8 mouse cellular contexts compared by ENCODE assay signal in the genomic region with DNA sequence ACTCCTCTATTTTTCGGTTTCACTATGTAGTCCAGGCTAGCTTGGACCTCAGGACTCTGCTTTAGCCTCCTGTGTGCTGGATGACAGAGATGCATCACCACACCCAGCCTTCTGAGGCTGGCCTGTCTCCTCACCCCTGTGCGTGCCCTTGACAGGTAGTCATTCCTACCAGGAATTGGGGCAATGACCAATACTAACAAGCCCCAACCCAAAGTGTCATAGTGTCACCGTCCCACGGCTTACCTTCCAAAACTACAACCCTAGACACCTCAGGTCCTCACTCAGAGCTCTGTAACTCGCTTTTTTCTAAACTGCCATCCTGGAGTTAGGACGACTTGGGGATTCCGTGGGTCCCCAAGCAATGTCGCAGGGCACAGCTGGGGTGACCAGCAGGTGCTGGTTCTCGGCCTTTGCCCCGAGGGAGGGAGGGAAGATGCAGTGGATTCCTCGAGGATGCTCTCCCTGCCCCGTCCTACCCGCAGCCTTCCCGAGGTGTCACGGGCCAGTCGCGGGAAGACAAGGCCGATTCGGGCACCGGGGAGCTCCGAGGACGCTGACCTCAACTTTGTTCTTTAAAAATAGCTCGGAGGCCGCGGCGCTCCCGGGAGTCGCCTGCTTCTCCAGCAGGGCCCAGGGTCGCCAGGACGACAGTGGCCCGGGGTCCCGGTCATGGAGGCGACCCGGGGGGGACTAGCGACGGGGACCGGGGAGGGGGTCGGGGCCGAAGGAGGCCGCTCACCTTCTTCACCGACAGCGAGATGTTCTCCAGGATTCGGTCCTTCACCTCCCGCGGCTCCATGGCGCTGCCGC. TPM values are rescaled to one million over a fixed set of nuclear protein-coding genes. Genes with fewer than 3 reads are reported as not detected.
DNase-seq lines count a peak whose midpoint lies in the region; ATAC-seq and TF ChIP-seq lines count a peak whose summit lies in the region.

No protein-coding gene starts in this region.

- peak overlapping the region; percentile 96 for H3K27ac ChIP-seq in gastrocnemius, adult 2 months
- H3K27ac ChIP-seq in intestine, embryonic 14.5 days (ENCODE audit: low read depth), result peak overlapping the region; percentile 57
- H3K27ac ChIP-seq in liver, embryonic 16.5 days (ENCODE audit: low read length), result no peak overlapping the region
- H3K27ac ChIP-seq in neural tube, embryonic 15.5 days (replicated peaks), result peak overlapping the region; percentile 85

- WGBS in intestine, embryonic 14.5 days, result 4% methylated on average over 40 of the region's 47 CpGs
- 5% methylated on average over 44 of the region's 47 CpGs for WGBS in liver, embryonic 16.5 days (ENCODE audit: insufficient replicate concordance)
- WGBS in neural tube, embryonic 15.5 days, result 3% methylated on average over 45 of the region's 47 CpGs

- peak; percentile 47 for DNase-seq in ovary, postnatal 36 days (ENCODE audit: low spot score)
- DNase-seq in ovary, postnatal 10 days (ENCODE audit: low spot score), result no peak
- peak; percentile 31 for DNase-seq in cerebellum, adult 8-10 months
- peak; percentile 74 for DNase-seq in gastrocnemius, adult 2 months
- DNase-seq in intestine, embryonic 14.5 days (ENCODE audit: low spot score), result peak; percentile 79
- no peak for DNase-seq in left cerebral cortex, postnatal 14 days (ENCODE audit: low spot score in 2 of 2)

- H3K36me3 ChIP-seq in intestine, embryonic 14.5 days (ENCODE audit: control insufficient read depth, insufficient read depth, low read length), result peaks cover 16% of the 10 kb centered on the region
- no peaks in the 10 kb centered on the region for H3K36me3 ChIP-seq in liver, embryonic 16.5 days (ENCODE audit: control insufficient read depth, insufficient read depth)
- H3K36me3 ChIP-seq in neural tube, embryonic 15.5 days, result peaks cover 9% of the 10 kb centered on the region; the same call in 1 of the 2 replicates

- no peaks in the 10 kb centered on the region for H3K9me3 ChIP-seq in intestine, embryonic 14.5 days (ENCODE audit: control insufficient read depth, low read length)
- H3K9me3 ChIP-seq in liver, embryonic 16.5 days (replicated peaks; ENCODE audit: control insufficient read depth, low read length), result no peaks in the 10 kb centered on the region
- no peaks in the 10 kb centered on the region for H3K9me3 ChIP-seq in neural tube, embryonic 15.5 days (replicated peaks)

- intact Hi-C loops in gastrocnemius, adult 2 months (cut with DNase I), result loop anchor here (5.0 kb wide), 1 partner anchor 124 kb away; no protein-coding TSS in a partner anchor
- intact Hi-C loops in left cerebral cortex, postnatal 14 days (cut with DNase I), result no loop called here

- ATAC-seq in intestine, embryonic 14.5 days (replicated peaks; ENCODE audit: low FRiP score, low TSS enrichment, low read depth), result peak; percentile 29; the same call in 1 of the 2 replicates
- ATAC-seq in liver, embryonic 16.5 days (ENCODE audit: low read depth), result peak; percentile 14; the same call in 1 of the 2 replicates
- peak; percentile 37; the same call in 1 of the 2 replicates for ATAC-seq in neural tube, embryonic 15.5 days (ENCODE audit: low FRiP score)

- TF ChIP-seq CTCF in gastrocnemius, adult 2 months (IDR thresholded peaks at IDR 0.05), result no peak

- peak overlapping the region; percentile 95 for H3K4me3 ChIP-seq in gastrocnemius, adult 2 months
- H3K4me3 ChIP-seq in intestine, embryonic 14.5 days (ENCODE audit: low read depth, low read length), result peak overlapping the region; percentile 89
- peak overlapping the region; percentile 83 for H3K4me3 ChIP-seq in liver, embryonic 16.5 days (ENCODE audit: low read depth, low read length)
- H3K4me3 ChIP-seq in neural tube, embryonic 15.5 days (replicated peaks), result peak overlapping the region; percentile 79

- H3K4me1 ChIP-seq in intestine, embryonic 14.5 days (replicated peaks; ENCODE audit: control insufficient read depth, insufficient read depth, low read length), result peaks cover 12% of the 10 kb centered on the region
- peaks cover 15% of the 10 kb centered on the region for H3K4me1 ChIP-seq in liver, embryonic 16.5 days (ENCODE audit: control insufficient read depth, low read depth, low read length)
- peaks cover 28% of the 10 kb centered on the region for H3K4me1 ChIP-seq in neural tube, embryonic 15.5 days

- H3K27me3 ChIP-seq in intestine, embryonic 14.5 days (replicated peaks; ENCODE audit: control insufficient read depth, insufficient read depth, low read length), result no peaks in the 10 kb centered on the region
- no peaks in the 10 kb centered on the region for H3K27me3 ChIP-seq in liver, embryonic 16.5 days (ENCODE audit: control insufficient read depth, insufficient read depth, low read depth, low read length)
- H3K27me3 ChIP-seq in neural tube, embryonic 15.5 days (replicated peaks), result no peaks in the 10 kb centered on the region

- peak overlapping the region; percentile 93 for H3K4me2 ChIP-seq in intestine, embryonic 14.5 days (ENCODE audit: low read length)
- peak overlapping the region; percentile 98 for H3K4me2 ChIP-seq in liver, embryonic 16.5 days (ENCODE audit: low read depth, low read length)
- peak overlapping the region; percentile 92 for H3K4me2 ChIP-seq in neural tube, embryonic 15.5 days

- H3K9ac ChIP-seq in intestine, embryonic 14.5 days (ENCODE audit: low read length), result peak overlapping the region; percentile 91
- H3K9ac ChIP-seq in liver, embryonic 16.5 days (ENCODE audit: low read depth, low read length), result peak overlapping the region; percentile 95
- H3K9ac ChIP-seq in neural tube, embryonic 15.5 days (replicated peaks), result peak overlapping the region; percentile 93

RNA-seq across cellular contexts. Expression of a gene that starts 1.4 kb away (rescaled TPM):
- 10 to 100 TPM; 32.9 to 34.7 TPM for total RNA-seq in gastrocnemius, adult 2 months (2021)
- 3.2 and 3.7 TPM in 2 replicates for polyA plus RNA-seq in intestine, embryonic 14.5 days (2014; fragmentation: Nextera tagmentation; extraction: Ambion mirVana)
- polyA plus RNA-seq in liver, embryonic 16.5 days (2015; fragmentation: Nextera tagmentation; extraction: Ambion mirVana), result 1.0 and 1.5 TPM in 2 replicates
- polyA plus RNA-seq in neural tube, embryonic 15.5 days (2015; fragmentation: Nextera tagmentation; extraction: Ambion mirVana), result 6.8 and 8.1 TPM in 2 replicates
- total RNA-seq in left cerebral cortex, postnatal 14 days (2021), result 10 to 100 TPM; 57.6 to 57.9 TPM

RNA-seq across cellular contexts. Expression of a gene that starts 22.1 kb away (rescaled TPM):
- total RNA-seq in gastrocnemius, adult 2 months (2021), result 1 to 10 TPM; 3.8 to 5.6 TPM
- polyA plus RNA-seq in intestine, embryonic 14.5 days (2014; fragmentation: Nextera tagmentation; extraction: Ambion mirVana), result 2.2 and 3.7 TPM in 2 replicates
- polyA plus RNA-seq in liver, embryonic 16.5 days (2015; fragmentation: Nextera tagmentation; extraction: Ambion mirVana), result not detected in 2 replicates
- 0.22 TPM in 1 of 2 replicates, not detected in the other for polyA plus RNA-seq in neural tube, embryonic 15.5 days (2015; fragmentation: Nextera tagmentation; extraction: Ambion mirVana)
- not detected for total RNA-seq in left cerebral cortex, postnatal 14 days (2021)

RNA-seq across cellular contexts. Expression of a gene that starts 39.7 kb away (rescaled TPM):
- total RNA-seq in gastrocnemius, adult 2 months (2021), result 10 to 100 TPM; 10.3 to 26.9 TPM
- polyA plus RNA-seq in intestine, embryonic 14.5 days (2014; fragmentation: Nextera tagmentation; extraction: Ambion mirVana), result 0.17 and 0.26 TPM in 2 replicates
- 0.08 and 0.14 TPM in 2 replicates for polyA plus RNA-seq in liver, embryonic 16.5 days (2015; fragmentation: Nextera tagmentation; extraction: Ambion mirVana)
- 0.10 and 0.28 TPM in 2 replicates for polyA plus RNA-seq in neural tube, embryonic 15.5 days (2015; fragmentation: Nextera tagmentation; extraction: Ambion mirVana)
- total RNA-seq in left cerebral cortex, postnatal 14 days (2021), result 1 to 10 TPM; 2.7 to 2.9 TPM

RNA-seq across cellular contexts. Expression of a gene that starts 44.9 kb away (rescaled TPM):
- total RNA-seq in gastrocnemius, adult 2 months (2021), result 1 to 10 TPM in 1 of 2 experiments, under 1 TPM in 1; 0.61 to 3.2 TPM
- 6.0 and 8.4 TPM in 2 replicates for polyA plus RNA-seq in intestine, embryonic 14.5 days (2014; fragmentation: Nextera tagmentation; extraction: Ambion mirVana)
- polyA plus RNA-seq in liver, embryonic 16.5 days (2015; fragmentation: Nextera tagmentation; extraction: Ambion mirVana), result 4.5 and 5.3 TPM in 2 replicates
- polyA plus RNA-seq in neural tube, embryonic 15.5 days (2015; fragmentation: Nextera tagmentation; extraction: Ambion mirVana), result 0.18 and 0.88 TPM in 2 replicates
- total RNA-seq in left cerebral cortex, postnatal 14 days (2021), result under 1 TPM; 0.76 to 0.97 TPM

RNA-seq across cellular contexts. Expression of a gene that starts 57.4 kb away (rescaled TPM):
- 1 to 10 TPM; 1.1 to 1.5 TPM for total RNA-seq in gastrocnemius, adult 2 months (2021)
- polyA plus RNA-seq in intestine, embryonic 14.5 days (2014; fragmentation: Nextera tagmentation; extraction: Ambion mirVana), result 94.6 and 108 TPM in 2 replicates
- 1.5 and 2.3 TPM in 2 replicates for polyA plus RNA-seq in liver, embryonic 16.5 days (2015; fragmentation: Nextera tagmentation; extraction: Ambion mirVana)
- 31.0 and 32.2 TPM in 2 replicates for polyA plus RNA-seq in neural tube, embryonic 15.5 days (2015; fragmentation: Nextera tagmentation; extraction: Ambion mirVana)
- 1 to 10 TPM; 1.2 to 1.3 TPM for total RNA-seq in left cerebral cortex, postnatal 14 days (2021)

Comparison
In these comparisons a context has a peak if more than half of its experiments do, and no peak if none do; other contexts are left out.
1. DNase-seq: peak in ovary, postnatal 36 days (single experiment), cerebellum, adult 8-10 months (single experiment), gastrocnemius, adult 2 months (single experiment) and intestine, embryonic 14.5 days (single experiment); none in ovary, postnatal 10 days (single experiment) and left cerebral cortex, postnatal 14 days (0 of 2).
2. Peak in every context shown above with its lines, with median percentiles within 50 percentile points of each other: H3K4me3 ChIP-seq, ATAC-seq, H3K4me2 ChIP-seq and H3K9ac ChIP-seq.